Mouse (Mus musculus) heart, adult 18-20 months (tissue): Measurements from ENCODE around the gene Cnbp. TPM values are rescaled to one million over a fixed set of nuclear protein-coding genes. Genes with fewer than 3 reads are reported as not detected.

ENCODE experiments used
- DNase-seq, 2 experiments: peaks; one replicate each; pipeline ENCODE4 v3.0.0; 2021 to 2022; ENCODE audit warnings: mixed read lengths in 1 of 2
- total RNA-seq, 2 experiments: library from RNA; stranded (reverse); gene quantifications; 2 replicates each; pipeline ENCODE4 v1.2.3; 2021

Cnbp gene
- total RNA-seq, 2 experiments from 2014 or later = 335 to 351 TPM

GRCm38 (mm10) chr6:87850155-87850899, 579 bp downstream of the Cnbp start:
- peak; percentile 59 to 72 for DNase-seq

GRCm38 (mm10) chr6:87849780-87850154, 1.1 kb downstream of the Cnbp start:
- no peak for DNase-seq

- peak; percentile 38 to 50 for DNase-seq
Measured at GRCm38 (mm10) chr6:87846813-87847212, 4.1 kb downstream of the Cnbp start.

GRCm38 (mm10) chr6:87845031-87845695, 5.7 kb downstream of the Cnbp start:
- no peak for DNase-seq

GRCm38 (mm10) chr6:87842254-87842653, 8.7 kb downstream of the Cnbp start:
- DNase-seq = no peak

GRCm38 (mm10) chr6:87841635-87842034, 9.3 kb downstream of the Cnbp start:
- DNase-seq = no peak

GRCm38 (mm10) chr6:87839797-87840341, 11.0 kb downstream of the Cnbp start:
- no peak for DNase-seq

- peak; percentile 95 to 97 for DNase-seq
Measured at GRCm38 (mm10) chr6:87838551-87839197, 12.2 kb downstream of the Cnbp start, which contains the start of gene Isy1. Isy1 (minus strand) TSS chr6:87838798.

GRCm38 (mm10) chr6:87835695-87836094, 15.2 kb downstream of the Cnbp start, which contains the start of gene Gm45140:
Gm45140 (minus strand) TSS chr6:87835795.
- DNase-seq = no peak

GRCm38 (mm10) chr6:87820366-87820765, 30.5 kb downstream of the Cnbp start:
- DNase-seq = no peak

GRCm38 (mm10) chr6:87814486-87814885, 36.4 kb downstream of the Cnbp start:
- DNase-seq = no peak

- no peak for DNase-seq
Measured at GRCm38 (mm10) chr6:87812656-87813055, 38.2 kb downstream of the Cnbp start.

GRCm38 (mm10) chr6:87811675-87812338, 39.1 kb downstream of the Cnbp start, which contains the start of gene Rab43:
Rab43 (minus strand) TSS chr6:87812164.
- DNase-seq = peak; percentile 97

GRCm38 (mm10) chr6:87810713-87811669, 39.9 kb downstream of the Cnbp start:
- DNase-seq = peak; percentile 83 to 90

GRCm38 (mm10) chr6:87810311-87810710, 40.6 kb downstream of the Cnbp start:
- DNase-seq = no peak

- DNase-seq = no peak
Measured at GRCm38 (mm10) chr6:87809651-87810161, 41.2 kb downstream of the Cnbp start.

GRCm38 (mm10) chr6:87809144-87809543, 41.8 kb downstream of the Cnbp start:
- DNase-seq = no peak

- DNase-seq = no peak
Measured at GRCm38 (mm10) chr6:87808521-87808920, 42.4 kb downstream of the Cnbp start.

- DNase-seq = no peak
Measured at GRCm38 (mm10) chr6:87807735-87808440, 43.0 kb downstream of the Cnbp start.

GRCm38 (mm10) chr6:87806857-87807256, 44.0 kb downstream of the Cnbp start:
- no peak for DNase-seq
